In the genomic region with DNA sequence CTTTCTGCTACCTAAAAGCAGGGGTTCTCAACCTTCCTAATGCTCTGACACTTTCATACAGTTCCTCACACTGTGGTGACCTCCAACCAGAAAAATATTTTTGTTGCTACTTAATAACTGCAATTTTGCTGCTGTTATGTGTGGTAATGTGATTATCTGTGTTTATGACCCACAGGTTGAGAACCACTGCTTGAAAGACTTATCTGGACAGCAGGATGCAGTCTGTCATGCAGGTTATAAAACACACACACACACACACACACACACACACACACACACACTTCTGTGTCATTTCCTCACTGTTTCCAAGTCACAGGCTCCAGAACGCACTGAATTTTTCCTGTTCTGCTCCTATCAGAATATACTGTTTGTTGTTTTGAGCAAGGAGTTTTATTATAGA, we compare ENCODE assay signal across 15 mouse cellular contexts. TPM values are rescaled to one million over a fixed set of nuclear protein-coding genes. Genes with fewer than 3 reads are reported as not detected.
"Had no signal": no experiment of that assay in that cellular context is flagged by ENCODE, and none has a peak within 500 bp of the region (broad histone marks: within the 10 kb centered on the region; RNA-seq: fewer than 3 reads in every experiment).

No protein-coding gene starts in this region.

- DNase-seq: liver, postnatal 0 days; lung, adult 2 months; lung, postnatal 14 days; lung, postnatal 36 days; right cerebral cortex, postnatal 14 days; thymus, adult 18-20 months; thymus, postnatal 14 days; thymus, postnatal 36 days had no signal

- ATAC-seq: liver, postnatal 0 days; lung, postnatal 0 days; midbrain, embryonic 13.5 days; midbrain, embryonic 15.5 days had no signal

RNA-seq across cellular contexts. Expression of gene Zar1l, which starts 3.9 kb away (rescaled TPM):
- total RNA-seq: megakaryocyte, adult 5-6 weeks; midbrain, postnatal 0 days; monocyte, adult 5-6 weeks; neutrophil, adult 5-6 weeks had no signal
